ENCODE assay signal across 12 mouse cellular contexts in genomic region chr5:90832145-90832767, GRCm38 (mm10). TPM values are rescaled to one million over a fixed set of nuclear protein-coding genes. Genes with fewer than 3 reads are reported as not detected.
DNase-seq lines count a peak whose midpoint lies in the region.
"Had no signal": no experiment of that assay in that cellular context is flagged by ENCODE, and none has a peak within 500 bp of the region (broad histone marks: within the 10 kb centered on the region; RNA-seq: fewer than 3 reads in every experiment).

No protein-coding gene starts in this region.

- no peaks in the 10 kb centered on the region for H3K36me3 ChIP-seq in heart, embryonic 10.5 days
- H3K36me3 ChIP-seq: midbrain, embryonic 12.5 days had no signal

- H3K27ac ChIP-seq in heart, embryonic 10.5 days = no peak overlapping the region
- H3K27ac ChIP-seq: midbrain, embryonic 12.5 days had no signal

- peak; percentile 31 to 44 for DNase-seq in heart, adult 18-20 months
- no peak for DNase-seq in heart, embryonic 10.5 days (ENCODE audit: low spot score)
- peak; percentile 89 for DNase-seq in NIH3T3 (ENCODE audit: low read depth)
- peak; percentile 10 for DNase-seq in heart, postnatal 4 days
- DNase-seq in lung, postnatal 25 days (ENCODE audit: low spot score) = peak; percentile 57
- no peak for DNase-seq in layer of hippocampus, adult 11-12 months (ENCODE audit: low spot score)
- no peak for DNase-seq in B cell, adult 2 months
- no peak for DNase-seq in urinary bladder, postnatal 14 days (ENCODE audit: low spot score)
- DNase-seq: cerebellum, postnatal 25 days had no signal

- no peaks in the 10 kb centered on the region for H3K27me3 ChIP-seq in heart, embryonic 10.5 days (ENCODE audit: insufficient read depth, poor library complexity, severe bottlenecking)
- H3K27me3 ChIP-seq: midbrain, embryonic 12.5 days had no signal

- H3K4me3 ChIP-seq in heart, embryonic 10.5 days = no peak overlapping the region
- H3K4me3 ChIP-seq: midbrain, embryonic 12.5 days had no signal

- WGBS in heart, embryonic 10.5 days = 59% methylated on average over 11 of the region's 11 CpGs

- no peaks in the 10 kb centered on the region; the same call in 1 of the 2 replicates for H3K4me1 ChIP-seq in heart, embryonic 10.5 days
- H3K4me1 ChIP-seq: midbrain, embryonic 12.5 days had no signal

- no peaks in the 10 kb centered on the region for H3K9me3 ChIP-seq in heart, embryonic 10.5 days
- H3K9me3 ChIP-seq: midbrain, embryonic 12.5 days had no signal

RNA-seq across cellular contexts. Expression of gene Cxcl15, which starts 37.9 kb away (rescaled TPM):
- total RNA-seq in heart, adult 18-20 months (2021) = under 1 TPM in 1 of 2 experiments, not detected in 1; 0.18 TPM
- 0.15 TPM in 1 of 2 replicates, not detected in the other for polyA plus RNA-seq in heart, embryonic 10.5 days (2016; fragmentation: Nextera tagmentation; extraction: Ambion mirVana)
- not detected for total RNA-seq in heart, postnatal 4 days (2021)
- total RNA-seq: left cerebral cortex, postnatal 10 days had no signal
- polyA plus RNA-seq: forebrain, embryonic 16.5 days; midbrain, embryonic 12.5 days had no signal

RNA-seq across cellular contexts. Expression of gene Cxcl3, which starts 46.4 kb away (rescaled TPM):
- total RNA-seq in heart, adult 18-20 months (2021) = not detected
- polyA plus RNA-seq in heart, embryonic 10.5 days (2016; fragmentation: Nextera tagmentation; extraction: Ambion mirVana) = 0.13 TPM in 1 of 2 replicates, not detected in the other
- not detected for total RNA-seq in heart, postnatal 4 days (2021)
- total RNA-seq: left cerebral cortex, postnatal 10 days had no signal
- polyA plus RNA-seq: midbrain, embryonic 12.5 days had no signal

RNA-seq across cellular contexts. Expression of gene Cxcl1, which starts 58.8 kb away (rescaled TPM):
- under 1 TPM; 0.27 to 0.54 TPM for total RNA-seq in heart, adult 18-20 months (2021)
- 0.24 TPM in 1 of 2 replicates, not detected in the other for polyA plus RNA-seq in heart, embryonic 10.5 days (2016; fragmentation: Nextera tagmentation; extraction: Ambion mirVana)
- under 1 TPM; 0.45 to 0.72 TPM for total RNA-seq in heart, postnatal 4 days (2021)
- polyA plus RNA-seq: forebrain, embryonic 16.5 days; midbrain, embryonic 12.5 days had no signal

Comparison
In these comparisons a context has a peak if more than half of its experiments do, and no peak if none do; other contexts are left out.
1. DNase-seq: peak in heart, adult 18-20 months (2 of 2), NIH3T3 (single experiment), heart, postnatal 4 days (single experiment) and lung, postnatal 25 days (single experiment); none in heart, embryonic 10.5 days (single experiment), layer of hippocampus, adult 11-12 months (single experiment), B cell, adult 2 months (0 of 2) and urinary bladder, postnatal 14 days (single experiment).